Mouse (Mus musculus): ENCODE results near the gene A430078G23Rik.
"Not testable (repeated sequence)": the region's sequence is repeated elsewhere in the genome, so short reads cannot be mapped to it uniquely, and the experiment has no call there.

The A430078G23Rik gene

GRCm38 (mm10) chr8:3353189-3353810 lies at the start of gene A430078G23Rik:
TSS of gene A430078G23Rik (plus strand) at chr8:3353415.
- DNase-seq (ENCODE audit: low spot score) = no peak

GRCm38 (mm10) chr8:3308205-3308800 lies 44.9 kb upstream of the A430078G23Rik start:
- DNase-seq (ENCODE audit: low spot score) = not testable (repeated sequence)

GRCm38 (mm10) chr8:3309636-3310035 lies 43.6 kb upstream of the A430078G23Rik start:
- DNase-seq (ENCODE audit: low spot score) = no peak

GRCm38 (mm10) chr8:3311482-3311881 lies 41.7 kb upstream of the A430078G23Rik start:
- DNase-seq (ENCODE audit: low spot score) = no peak

- DNase-seq (ENCODE audit: low spot score) = not testable (repeated sequence)
These were observed 39.8 kb upstream of the A430078G23Rik start for GRCm38 (mm10) chr8:3313417-3313816.

- DNase-seq (ENCODE audit: low spot score) = no peak
These were observed 39.4 kb upstream of the A430078G23Rik start for GRCm38 (mm10) chr8:3313843-3314242.

- DNase-seq (ENCODE audit: low spot score) = no peak
These were observed 38.9 kb upstream of the A430078G23Rik start for GRCm38 (mm10) chr8:3314345-3314744.

GRCm38 (mm10) chr8:3316585-3316984 lies 36.6 kb upstream of the A430078G23Rik start:
- DNase-seq (ENCODE audit: low spot score) = no peak

- DNase-seq (ENCODE audit: low spot score) = not testable (repeated sequence)
These were observed 33.9 kb upstream of the A430078G23Rik start for GRCm38 (mm10) chr8:3319267-3319666.

GRCm38 (mm10) chr8:3324253-3324652 lies 29.0 kb upstream of the A430078G23Rik start:
- DNase-seq (ENCODE audit: low spot score) = no peak

GRCm38 (mm10) chr8:3327056-3327455 lies 26.2 kb upstream of the A430078G23Rik start:
- DNase-seq (ENCODE audit: low spot score) = no peak

- DNase-seq (ENCODE audit: low spot score) = no peak
These were observed 25.5 kb upstream of the A430078G23Rik start for GRCm38 (mm10) chr8:3327538-3328245.

- peak; percentile 49 for DNase-seq (ENCODE audit: low spot score)
These were observed 22.6 kb upstream of the A430078G23Rik start for GRCm38 (mm10) chr8:3330662-3331061.

GRCm38 (mm10) chr8:3331692-3332091 lies 21.5 kb upstream of the A430078G23Rik start:
- no peak for DNase-seq (ENCODE audit: low spot score)

- DNase-seq (ENCODE audit: low spot score) = no peak
These were observed 17.3 kb upstream of the A430078G23Rik start for GRCm38 (mm10) chr8:3335881-3336280.

- DNase-seq (ENCODE audit: low spot score) = peak; percentile 35
These were observed 16.3 kb upstream of the A430078G23Rik start for GRCm38 (mm10) chr8:3336658-3337524.

- DNase-seq (ENCODE audit: low spot score) = not testable (repeated sequence)
These were observed 15.7 kb upstream of the A430078G23Rik start for GRCm38 (mm10) chr8:3337525-3337824.

GRCm38 (mm10) chr8:3337971-3338370 lies 15.2 kb upstream of the A430078G23Rik start:
- no peak for DNase-seq (ENCODE audit: low spot score)

GRCm38 (mm10) chr8:3340711-3341110 lies 12.5 kb upstream of the A430078G23Rik start:
- DNase-seq (ENCODE audit: low spot score) = not testable (repeated sequence)

- no peak for DNase-seq (ENCODE audit: low spot score)
These were observed 7.9 kb upstream of the A430078G23Rik start for GRCm38 (mm10) chr8:3345337-3345736.

- DNase-seq (ENCODE audit: low spot score) = no peak
These were observed 6.4 kb upstream of the A430078G23Rik start for GRCm38 (mm10) chr8:3346691-3347413.
